Mouse (Mus musculus): ENCODE measurements around the gene Aldoc. TPM values are rescaled to one million over a fixed set of nuclear protein-coding genes. Genes with fewer than 3 reads are reported as not detected.
A peak's percentile ranks its signal among the peaks of the same experiment; 100 is the strongest.
"Not testable (repeated sequence)": the region's sequence is repeated elsewhere in the genome, so short reads cannot be mapped to it uniquely, and the experiment has no call there.

Gene Aldoc
- total RNA-seq (2015) (0.15 and 1.0 TPM in 2 replicates), total RNA-seq (2017) (0.17 and 0.54 TPM in 2 replicates)

DNA sequence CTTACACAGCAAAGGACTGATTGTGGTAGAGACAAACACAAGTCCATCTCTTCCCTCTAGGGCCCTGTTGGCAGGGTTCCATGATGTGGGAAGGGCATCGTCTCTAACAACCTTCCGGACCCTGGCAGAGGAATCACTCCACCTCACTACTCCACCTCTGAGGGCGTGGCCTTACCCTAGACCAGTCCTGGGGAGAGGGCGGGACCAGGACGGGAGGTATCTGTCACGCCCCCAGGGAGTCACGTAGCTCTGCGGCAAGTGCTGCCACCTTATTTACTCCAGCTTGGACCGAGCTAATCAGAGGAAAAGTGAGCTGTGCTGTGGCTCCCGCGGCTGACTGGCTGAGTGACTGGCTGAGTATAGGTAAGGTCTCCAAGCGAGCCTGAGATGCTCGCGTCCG lies at the start of gene Aldoc:
Gene Aldoc (plus strand): TSS at position 109 of the 400 bp plus-strand sequence.
- peak; percentile 99 for ATAC-seq (replicated peaks; ENCODE audit: poor library complexity)

DNA sequence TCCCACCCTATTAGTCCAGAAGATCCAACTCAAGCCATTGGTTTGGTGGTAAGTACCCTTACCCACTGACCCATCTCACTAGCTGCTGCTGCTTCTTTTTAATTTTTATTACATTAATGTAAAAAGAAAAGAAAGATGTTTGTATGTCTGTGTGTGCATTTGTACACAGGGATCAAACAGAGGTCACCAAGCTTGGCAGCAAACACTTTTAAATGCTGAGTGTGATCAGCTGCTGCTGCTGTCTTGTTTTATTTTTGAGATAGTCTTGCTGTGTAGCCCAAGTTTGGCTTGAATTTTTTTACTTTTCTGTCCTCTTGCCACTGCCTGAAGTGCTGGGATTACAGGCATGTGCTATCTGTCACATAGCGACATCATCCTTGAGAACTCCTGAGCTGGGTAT lies 47.2 kb upstream of the Aldoc start:
- ATAC-seq (replicated peaks; ENCODE audit: poor library complexity), result no peak

- ATAC-seq (replicated peaks; ENCODE audit: poor library complexity), result not testable (repeated sequence)
Measured at GRCm38 (mm10) chr11:78276169-78276568, 46.6 kb upstream of the Aldoc start.

GRCm38 (mm10) chr11:78278853-78279252 lies 43.9 kb upstream of the Aldoc start:
- no peak for ATAC-seq (replicated peaks; ENCODE audit: poor library complexity)

DNA sequence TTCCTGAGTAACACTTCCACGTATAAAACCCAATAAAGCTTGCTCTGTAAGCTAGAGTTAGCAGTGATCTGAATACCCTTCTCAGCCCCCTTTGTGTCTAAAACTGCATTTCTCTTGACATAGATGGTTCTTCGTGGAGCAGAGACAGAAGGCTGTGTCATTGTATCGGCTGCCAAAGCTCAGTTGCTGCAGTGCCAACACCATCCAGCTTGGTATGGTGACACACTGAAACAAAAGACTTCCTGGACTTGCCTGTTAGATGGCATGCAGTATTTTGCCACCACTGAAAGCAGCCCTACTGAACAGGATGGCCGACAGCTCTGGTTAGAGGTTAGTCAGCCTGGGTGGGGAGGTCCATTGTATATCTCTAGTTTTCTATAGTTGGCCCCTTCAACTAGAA lies 43.2 kb upstream of the Aldoc start:
- ATAC-seq (replicated peaks; ENCODE audit: poor library complexity), result no peak

DNA sequence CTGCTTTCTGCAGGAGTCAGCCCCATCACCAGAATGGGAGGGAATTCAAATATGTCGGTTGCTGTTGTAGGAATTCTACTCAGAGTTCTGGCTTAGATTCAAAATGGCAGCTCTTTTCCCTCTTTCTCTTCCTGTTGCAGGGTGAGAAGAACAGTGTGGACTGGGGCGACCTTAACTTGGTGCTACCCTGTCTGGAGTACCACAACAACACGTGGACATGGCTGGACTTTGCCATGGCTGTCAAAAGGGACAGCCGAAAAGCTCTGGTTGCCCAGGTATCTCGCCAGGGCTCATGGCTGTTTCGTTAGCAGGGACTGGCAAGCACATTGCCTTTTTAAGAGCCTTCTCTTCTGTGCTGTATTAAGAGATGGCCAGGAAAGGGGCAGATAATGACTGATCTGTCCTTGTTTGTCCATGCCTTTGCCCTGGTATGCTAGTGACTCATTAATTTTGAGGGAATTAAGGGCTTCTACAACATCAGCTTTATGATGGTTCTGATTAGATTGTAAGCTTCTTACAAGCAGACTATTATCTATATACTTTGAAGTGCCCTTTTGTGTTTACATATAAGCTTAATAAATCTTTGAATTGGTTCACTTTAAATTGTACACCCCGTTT lies 33.5 kb upstream of the Aldoc start:
- no peak for ATAC-seq (replicated peaks; ENCODE audit: poor library complexity)

- no peak for ATAC-seq (replicated peaks; ENCODE audit: poor library complexity)
Measured at GRCm38 (mm10) chr11:78290654-78291053, 32.1 kb upstream of the Aldoc start, which contains the start of gene BC030499. Gene BC030499 (plus strand): TSS chr11:78290841.

DNA sequence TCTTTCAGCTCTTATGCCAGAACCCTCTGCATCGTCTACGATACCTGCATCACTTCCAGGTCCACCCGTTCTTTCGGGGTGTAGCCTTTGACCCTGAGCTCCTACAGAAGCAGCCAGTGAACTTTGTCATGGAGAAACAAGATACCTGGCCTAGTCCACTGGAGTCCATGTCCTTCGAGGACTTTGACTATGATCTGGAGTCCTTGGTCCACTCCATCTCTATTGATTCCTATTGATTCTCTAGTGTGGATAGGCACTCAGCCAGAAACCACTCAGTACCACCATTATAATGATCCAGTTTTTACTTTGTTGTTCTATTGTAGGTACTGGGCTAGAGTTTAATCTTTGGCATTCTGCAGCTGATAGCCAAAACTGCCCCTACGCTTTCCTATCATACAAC lies 28.2 kb upstream of the Aldoc start:
- no peak for ATAC-seq (replicated peaks; ENCODE audit: poor library complexity)

DNA sequence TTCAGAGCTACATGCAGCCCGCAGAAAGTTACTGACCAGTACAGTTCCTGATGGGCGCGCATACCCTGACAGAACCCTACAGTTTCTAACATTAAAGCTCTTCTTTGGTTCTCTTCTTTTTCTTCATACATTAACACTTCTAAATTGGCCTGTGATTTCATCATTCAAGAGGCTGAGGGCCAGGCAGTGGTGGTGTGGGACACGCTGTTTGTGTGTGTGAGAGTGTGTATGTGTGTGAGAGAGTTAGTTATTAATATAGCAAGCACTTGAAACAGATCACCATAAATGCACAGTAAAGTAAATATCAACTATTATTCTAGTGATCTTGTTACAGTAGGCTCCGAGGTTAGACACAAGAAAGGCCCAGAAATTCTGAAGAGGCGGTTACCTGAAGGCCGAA lies 21.9 kb upstream of the Aldoc start:
- 0 out of 2 replicates have a peak, but pooled peaks have one; percentile 3 for ATAC-seq (replicated peaks; ENCODE audit: poor library complexity)

DNA sequence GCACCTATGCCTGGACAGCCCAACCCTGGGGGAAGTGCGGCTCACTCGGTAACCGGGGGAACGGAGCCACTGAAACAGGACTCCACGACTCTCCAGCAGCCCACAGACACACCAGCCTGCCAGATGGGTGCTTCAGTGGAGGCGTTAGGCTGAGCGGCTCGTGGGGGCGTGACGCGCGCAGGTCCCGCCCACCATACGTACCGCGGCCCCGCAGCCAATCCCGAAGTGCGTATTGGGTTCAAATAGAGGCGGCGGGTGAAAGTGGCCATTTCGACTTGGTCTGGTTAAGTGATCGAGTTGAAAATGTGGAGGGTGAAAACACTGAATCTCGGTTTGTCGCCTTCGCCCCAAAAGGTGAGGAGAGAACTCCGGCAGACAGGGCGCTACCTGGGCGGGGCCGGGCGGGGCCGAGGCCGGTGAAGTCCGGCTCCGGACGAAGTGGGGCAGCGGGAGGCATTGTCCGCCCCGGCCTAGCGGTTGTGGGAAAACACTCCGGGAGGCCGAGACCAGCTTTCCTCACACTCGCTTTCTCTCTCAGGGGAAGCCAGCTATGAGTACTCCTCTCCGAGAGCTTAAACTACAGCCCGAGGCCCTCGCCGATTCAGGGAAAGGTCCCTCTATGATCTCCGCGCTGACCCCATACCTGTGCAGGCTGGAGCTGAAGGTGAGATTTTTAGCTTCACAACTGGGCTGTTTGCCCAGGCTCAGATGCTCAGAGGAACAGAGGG lies 21.2 kb upstream of the Aldoc start, which contains the start of gene Spag5:
Gene Spag5 (plus strand): TSS at position 173 of the 728 bp plus-strand sequence.
- ATAC-seq (replicated peaks; ENCODE audit: poor library complexity), result peak; percentile 100

GRCm38 (mm10) chr11:78305272-78305671 lies 17.5 kb upstream of the Aldoc start:
- no peak for ATAC-seq (replicated peaks; ENCODE audit: poor library complexity)

DNA sequence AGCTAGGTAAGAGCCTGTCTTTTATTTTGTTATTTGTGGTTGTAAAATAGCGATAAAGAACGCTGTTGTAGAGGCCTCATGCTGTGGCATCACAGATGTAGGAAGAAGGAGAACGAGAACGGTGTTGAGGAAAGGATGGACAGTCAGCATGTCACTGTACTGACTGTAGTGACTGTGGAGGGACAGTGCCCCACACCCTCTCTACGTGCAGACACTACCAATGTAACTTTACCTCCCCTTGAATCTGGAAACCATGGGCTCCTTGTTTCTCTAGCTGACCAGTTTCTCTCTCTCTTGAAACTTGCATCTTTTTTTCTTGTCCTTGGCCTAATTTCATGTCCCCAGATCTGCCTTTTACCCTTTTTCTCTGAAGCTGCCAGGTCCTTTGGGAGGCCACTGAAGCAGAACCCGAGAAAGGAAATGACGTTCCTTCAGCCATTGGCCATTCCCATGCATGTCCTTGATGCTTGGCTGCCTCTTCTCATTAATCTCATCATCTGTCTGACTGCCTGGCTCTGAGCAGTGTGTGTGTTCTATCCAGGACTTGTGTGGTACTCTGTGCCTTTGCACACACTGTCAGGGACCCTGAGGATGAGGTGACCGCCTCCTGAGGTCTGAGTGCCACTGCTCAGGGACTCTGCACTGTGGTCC lies 11.8 kb upstream of the Aldoc start:
- no peak for ATAC-seq (replicated peaks; ENCODE audit: poor library complexity)

DNA sequence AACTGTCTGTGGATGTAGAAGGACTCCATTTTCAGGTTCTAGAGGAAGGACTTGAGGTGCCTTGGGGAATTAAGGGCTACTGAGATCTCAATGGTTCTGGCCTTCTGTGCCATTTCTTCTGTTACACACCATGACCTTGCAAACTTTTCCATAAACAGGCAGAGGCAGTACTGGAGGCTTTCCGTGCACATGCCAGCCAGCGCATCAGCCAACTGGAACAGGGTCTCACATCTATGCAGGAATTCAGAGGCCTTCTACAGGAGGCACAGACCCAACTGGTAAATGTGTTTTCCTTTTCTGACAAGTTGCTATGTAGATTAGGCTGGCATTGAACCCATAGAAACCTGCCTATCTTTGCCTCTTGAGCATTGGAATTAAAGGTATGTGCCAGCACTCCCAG lies 9.1 kb upstream of the Aldoc start:
- no peak for ATAC-seq (replicated peaks; ENCODE audit: poor library complexity)

- no peak for ATAC-seq (replicated peaks; ENCODE audit: poor library complexity)
Measured at GRCm38 (mm10) chr11:78318411-78318810, 4.4 kb upstream of the Aldoc start.

GRCm38 (mm10) chr11:78322076-78322831 lies 514 bp upstream of the Aldoc start:
- ATAC-seq (replicated peaks; ENCODE audit: poor library complexity), result no peak

- ATAC-seq (replicated peaks; ENCODE audit: poor library complexity), result no peak
Measured at GRCm38 (mm10) chr11:78324000-78324785, 1.4 kb downstream of the Aldoc start.

GRCm38 (mm10) chr11:78324965-78325364 lies 2.2 kb downstream of the Aldoc start:
- ATAC-seq (replicated peaks; ENCODE audit: poor library complexity), result no peak

GRCm38 (mm10) chr11:78327215-78327614 lies 4.4 kb downstream of the Aldoc start:
- ATAC-seq (replicated peaks; ENCODE audit: poor library complexity), result no peak

DNA sequence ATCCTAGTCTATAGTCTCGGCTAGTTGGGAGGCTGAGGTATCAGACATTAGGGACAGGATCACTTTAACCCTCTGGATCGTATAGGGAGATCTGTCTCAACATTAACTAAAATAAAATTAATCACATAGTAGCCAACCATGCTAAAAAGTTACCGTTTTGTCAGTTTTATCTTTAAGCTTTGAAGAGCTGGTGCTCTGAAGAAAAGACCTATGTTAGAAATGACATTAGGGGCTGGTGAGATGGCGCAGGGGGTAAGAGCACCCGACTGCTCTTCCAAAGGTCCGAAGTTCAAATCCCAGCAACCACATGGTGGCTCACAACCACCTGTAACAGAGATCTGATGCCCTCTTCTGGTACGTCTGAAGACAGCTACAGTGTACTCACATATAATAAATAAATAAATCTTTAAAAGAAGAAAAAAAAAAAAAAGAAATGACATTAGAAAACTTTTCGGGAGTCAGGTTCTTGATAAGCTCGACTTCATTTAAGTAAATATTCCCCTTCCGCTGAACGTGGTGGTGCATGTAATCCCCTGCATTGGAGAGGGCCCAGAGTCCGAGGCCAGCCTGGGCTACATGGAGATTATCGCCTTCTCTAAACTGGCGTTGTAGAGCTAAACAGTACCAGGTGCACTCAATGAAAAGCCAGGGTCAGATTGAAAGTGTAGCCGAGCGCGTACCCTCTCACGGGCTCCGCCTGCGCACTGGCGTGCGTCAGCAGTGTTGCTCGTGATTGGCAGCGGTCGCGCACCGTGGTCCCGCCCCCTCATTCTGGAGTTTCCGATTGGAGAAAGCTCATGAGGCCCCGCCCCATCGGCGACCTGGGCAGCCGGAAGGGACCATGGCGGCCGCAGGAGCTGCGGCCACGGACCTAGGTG lies 5.1 kb downstream of the Aldoc start, which contains the start of gene Pigs:
Gene Pigs (plus strand): TSS at position 782 of the 878 bp plus-strand sequence.
- ATAC-seq (replicated peaks; ENCODE audit: poor library complexity), result peak; percentile 100

Data from megakaryocyte progenitor cell, adult 5-6 weeks (primary cell).